Mouse (Mus musculus): ENCODE data around the gene D230025D16Rik.

D230025D16Rik gene

DNA sequence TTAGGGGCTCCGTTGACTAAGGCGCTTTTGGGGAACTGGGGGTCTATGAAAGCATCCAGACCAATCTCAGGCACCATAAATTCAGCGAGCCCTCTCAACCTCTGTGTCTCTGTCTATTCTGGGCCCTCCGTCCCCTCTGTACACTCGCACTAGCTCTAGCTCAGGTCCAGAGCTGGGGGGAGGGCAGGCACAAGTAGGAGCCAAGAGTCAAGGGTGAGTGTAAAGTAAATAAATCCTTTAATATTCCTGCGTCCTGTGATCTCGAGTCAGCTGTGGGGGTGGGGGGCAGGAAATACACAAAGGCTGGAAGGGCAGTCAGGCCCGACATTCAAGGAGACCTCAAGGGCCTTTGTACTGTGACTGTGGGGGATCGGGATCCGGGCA is 44.1 kb downstream of the D230025D16Rik start:
- peak in 1 of 2 experiments; percentile 13 for DNase-seq

DNA sequence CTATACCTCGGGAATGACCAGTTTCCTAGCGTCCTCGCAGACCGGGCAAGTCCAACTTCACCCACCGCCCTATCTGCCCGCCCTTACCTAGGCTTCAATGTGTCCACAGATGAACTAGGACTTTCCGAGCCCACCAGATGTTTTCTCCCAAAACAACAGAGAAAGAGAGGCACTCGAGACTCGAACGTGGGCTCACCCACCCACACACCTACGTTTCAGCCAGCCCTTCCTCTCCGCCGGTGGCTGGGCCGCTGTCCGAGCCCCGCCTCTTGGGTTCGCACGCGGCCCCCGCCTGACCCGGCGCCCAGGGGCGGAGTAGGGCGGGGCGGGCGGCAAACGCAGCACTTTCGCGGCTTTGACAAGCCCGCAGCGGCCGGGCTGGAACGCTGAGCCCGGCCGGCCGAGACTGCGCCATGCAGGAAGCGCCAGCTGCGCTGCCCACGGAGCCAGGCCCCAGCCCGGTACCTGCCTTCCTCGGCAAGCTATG is 44.6 kb downstream of the D230025D16Rik start, which contains the start of gene Hsf4:
Gene Hsf4, plus strand, starts transcription at position 341 of the 487 bp plus-strand sequence.
- peak in 1 of 2 experiments; percentile 47 for DNase-seq

DNA sequence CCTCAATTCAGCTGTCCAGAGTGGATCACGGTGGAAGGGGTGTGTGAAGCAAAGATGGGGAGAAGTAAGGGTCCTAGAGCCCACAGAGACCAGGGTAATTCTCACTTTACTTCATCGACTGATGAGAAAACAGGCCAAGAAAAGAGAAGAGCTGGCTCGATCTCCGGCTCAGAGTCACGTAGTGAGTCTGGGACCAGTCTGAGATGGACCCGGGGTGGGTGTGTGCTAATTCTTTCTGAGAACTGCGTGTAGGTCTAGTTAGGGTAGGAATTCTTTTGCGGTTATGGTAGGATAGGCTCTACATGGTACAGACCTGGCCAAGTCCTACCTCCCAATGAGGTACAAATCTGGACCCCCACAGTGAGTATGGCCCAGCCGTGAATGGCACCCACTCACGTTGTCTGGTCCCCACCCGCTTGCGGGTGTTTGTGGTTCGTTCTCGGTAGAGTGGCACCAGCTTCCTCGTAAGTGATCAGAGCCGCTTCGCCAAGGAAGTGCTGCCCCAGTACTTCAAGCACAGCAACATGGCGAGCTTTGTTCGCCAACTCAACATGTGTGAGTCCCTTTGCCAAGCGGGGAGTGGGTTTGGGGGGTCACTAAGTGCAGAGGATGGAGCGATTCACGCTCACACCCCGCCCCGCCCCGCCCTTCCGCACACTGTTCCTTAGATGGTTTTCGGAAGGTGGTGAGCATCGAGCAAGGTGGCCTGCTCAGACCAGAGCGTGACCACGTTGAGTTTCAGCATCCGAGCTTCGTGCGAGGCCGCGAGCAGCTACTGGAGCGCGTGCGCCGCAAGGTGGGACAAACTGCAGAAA is 45.4 kb downstream of the D230025D16Rik start:
- DNase-seq, result peak in 1 of 2 experiments; percentile 14

DNA sequence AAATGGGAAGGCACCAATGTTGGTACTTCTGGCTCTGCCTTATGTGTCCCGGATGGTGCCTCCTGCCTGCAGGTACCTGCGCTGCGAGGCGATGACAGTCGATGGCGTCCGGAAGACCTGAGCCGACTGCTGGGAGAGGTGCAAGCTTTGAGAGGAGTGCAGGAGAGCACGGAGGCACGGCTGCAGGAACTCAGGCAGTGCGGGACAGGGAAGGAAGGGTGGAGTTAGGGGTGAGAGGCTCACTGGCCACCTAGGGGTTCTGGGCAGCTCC is 45.9 kb downstream of the D230025D16Rik start:
- no peak for DNase-seq

DNA sequence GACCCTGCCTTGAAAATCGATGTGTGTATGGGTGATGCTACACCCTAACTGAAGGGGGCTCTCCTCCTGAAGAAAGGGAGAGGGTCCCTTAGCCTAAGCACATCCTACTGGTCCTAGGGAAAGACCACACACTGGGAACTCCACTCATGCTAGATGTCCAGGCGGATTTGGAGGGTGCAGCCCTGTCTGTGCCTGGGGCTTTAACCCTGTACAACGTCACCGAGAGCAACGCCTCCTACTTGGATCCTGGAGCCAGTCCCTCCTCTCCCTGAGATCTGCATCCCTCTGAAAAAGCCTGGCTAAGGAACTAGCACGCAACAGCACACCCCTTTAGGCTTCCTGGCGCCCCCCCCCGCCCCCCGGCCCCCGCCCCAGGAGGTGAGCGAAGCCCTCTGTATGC is 50.4 kb downstream of the D230025D16Rik start:
- no peak for DNase-seq

DNA sequence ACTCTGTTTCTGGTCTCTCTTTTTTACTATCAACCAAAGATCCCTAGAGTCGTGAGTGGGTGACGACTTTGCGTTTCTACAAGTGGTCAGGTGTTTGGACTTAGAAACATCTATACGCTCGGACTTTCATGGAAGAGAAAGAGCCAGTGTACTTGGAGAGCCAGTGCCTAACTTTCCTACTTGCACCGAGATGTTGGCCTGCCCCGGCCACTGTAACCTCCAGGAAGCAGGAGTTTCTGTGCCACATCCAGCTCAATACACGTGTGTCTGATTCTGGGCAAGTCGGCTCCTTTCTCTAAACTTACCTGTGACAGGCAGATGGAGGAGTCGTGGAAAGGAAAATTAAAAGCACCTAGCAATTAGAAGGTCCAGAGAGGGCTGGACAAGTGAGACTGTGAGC is 50.9 kb downstream of the D230025D16Rik start, which contains the start of gene Nol3:
Gene Nol3, plus strand, starts transcription at position 301 of the 400 bp plus-strand sequence.
- no peak for DNase-seq

DNA sequence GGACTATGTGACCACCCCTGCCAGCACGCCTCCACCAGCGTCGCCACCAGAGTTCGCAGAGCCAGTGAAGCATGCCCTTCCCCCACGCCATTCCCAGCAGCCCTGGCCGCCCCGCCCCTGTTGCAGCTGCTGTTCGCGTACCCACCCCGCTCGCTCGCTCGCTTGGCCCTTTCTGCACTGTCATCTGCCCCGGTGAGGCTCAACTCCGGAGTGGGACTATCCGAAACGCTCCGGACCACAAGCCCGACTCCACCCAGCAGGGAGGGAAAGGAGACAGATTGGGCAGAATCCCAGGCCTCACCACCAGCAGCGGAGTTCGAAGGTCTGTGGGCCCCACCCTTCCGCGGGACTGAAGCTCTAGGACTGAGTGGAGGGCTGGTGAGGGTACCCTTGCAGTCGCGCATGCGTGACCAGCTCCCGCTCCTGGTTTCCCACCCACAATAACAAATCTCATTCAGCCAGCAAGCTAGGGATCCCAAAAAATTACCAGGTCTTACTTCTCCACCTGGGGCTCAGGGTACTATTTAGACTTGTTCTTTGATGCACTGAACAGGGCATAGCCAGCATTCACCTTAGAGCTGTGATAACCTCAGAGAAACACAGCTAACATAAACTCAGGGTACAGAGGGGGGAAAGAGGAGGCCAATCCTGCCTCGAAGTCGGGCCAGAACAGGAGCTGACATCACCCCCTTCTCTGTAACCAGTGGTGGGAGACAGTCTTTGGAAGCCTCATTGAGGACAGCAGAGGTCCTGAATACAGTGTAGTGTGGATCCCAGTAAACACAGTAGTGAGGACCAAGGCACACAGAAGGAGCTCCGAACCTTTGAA is 51.6 kb downstream of the D230025D16Rik start:
- peak in 1 of 2 experiments; percentile 61 for DNase-seq

DNA sequence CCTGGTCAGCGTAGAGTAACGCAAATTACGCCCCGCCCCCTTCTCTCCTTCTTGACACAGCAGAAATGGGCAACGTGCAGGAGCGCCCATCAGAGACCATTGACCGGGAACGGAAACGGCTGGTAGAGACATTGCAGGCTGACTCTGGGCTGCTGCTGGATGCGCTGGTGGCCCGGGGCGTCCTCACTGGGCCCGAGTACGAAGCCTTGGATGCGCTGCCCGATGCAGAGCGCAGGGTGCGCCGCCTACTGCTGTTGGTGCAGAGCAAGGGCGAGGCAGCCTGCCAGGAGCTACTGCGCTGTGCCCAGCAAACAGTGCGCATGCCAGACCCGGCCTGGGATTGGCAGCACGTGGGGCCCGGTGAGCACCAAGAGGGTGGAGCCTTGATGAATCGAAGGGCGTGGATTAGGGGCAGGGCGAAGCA is 54.0 kb downstream of the D230025D16Rik start:
- peak; percentile 94 to 96 for DNase-seq

DNA sequence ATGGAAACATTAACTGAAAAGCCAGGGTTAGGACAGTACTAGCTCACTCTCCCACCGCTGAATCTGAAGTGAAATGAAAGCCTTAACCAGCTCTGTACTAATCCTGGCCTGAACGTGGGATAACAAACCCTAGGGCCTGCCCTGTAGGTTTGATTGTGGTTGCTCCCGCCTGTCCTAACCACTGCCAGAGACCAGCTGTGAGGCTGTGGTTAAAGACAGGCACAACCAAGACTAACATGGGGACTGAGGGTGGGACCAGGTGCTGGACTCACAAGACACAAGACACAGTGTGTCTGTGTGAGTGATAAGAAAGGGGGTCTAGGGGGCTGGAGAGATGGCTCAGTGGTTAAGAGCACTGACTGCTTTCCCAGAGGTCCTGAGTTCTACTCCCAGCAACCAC is 55.6 kb downstream of the D230025D16Rik start:
- DNase-seq, result no peak

DNA sequence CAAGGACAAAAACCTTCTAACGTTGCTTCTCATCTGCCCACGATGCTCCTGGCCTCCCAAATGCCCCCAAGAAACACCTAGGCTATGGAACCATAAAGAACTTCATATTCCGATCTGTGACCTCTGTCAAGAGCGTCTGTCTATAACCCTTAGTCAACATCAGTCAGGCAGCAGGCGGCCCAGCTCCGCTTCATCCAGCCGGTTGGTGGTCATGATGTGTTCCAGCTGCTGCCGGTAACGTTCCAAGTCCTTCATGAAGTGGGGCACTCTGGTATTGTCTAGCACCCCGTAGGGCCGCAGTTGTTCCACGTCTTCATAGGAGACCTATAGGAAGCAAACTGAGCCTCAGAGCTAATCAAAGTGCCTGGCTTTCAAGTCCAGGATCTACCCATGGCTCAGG is 56.9 kb downstream of the D230025D16Rik start:
- DNase-seq, result peak in 1 of 2 experiments; percentile 14

DNA sequence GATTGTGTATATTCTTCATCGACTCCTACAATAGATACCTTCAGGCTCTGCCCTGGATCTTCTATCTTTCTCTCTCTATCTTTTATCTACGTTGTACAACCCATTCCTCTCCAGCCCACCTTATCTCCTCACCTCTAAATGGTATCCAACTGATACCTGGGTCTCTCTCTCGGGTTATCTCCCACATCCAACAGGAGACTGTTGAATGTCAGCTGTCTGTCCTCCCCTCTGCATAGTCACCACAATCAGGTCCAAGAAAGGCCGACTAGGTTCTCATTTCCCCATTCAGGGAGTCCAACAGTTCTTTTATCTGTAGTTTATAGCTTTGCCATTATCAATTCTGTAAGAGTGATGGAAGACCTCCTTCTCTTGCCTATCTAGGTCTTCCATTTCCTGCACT is 57.3 kb downstream of the D230025D16Rik start:
- no peak for DNase-seq

DNA sequence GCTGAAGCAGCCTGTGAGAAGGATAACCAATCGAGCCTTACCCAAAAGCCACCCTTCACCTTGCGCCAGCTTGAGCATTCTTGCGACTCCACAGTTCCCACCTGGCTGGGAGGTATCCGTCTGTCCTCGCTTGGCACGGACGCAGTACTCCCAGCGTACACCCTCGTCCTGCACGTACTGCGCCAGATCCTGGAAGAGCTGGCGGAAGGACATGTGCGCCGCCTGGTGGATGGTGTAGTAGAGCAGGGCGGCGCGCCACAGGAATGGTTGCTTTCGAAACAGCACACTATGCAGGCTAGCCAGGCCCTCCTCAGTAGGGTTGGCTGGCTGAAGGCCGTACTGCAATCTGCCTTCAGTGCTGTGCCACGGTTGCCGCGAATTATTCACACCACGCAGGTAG is 58.1 kb downstream of the D230025D16Rik start:
- peak; percentile 67 to 83 for DNase-seq

DNA sequence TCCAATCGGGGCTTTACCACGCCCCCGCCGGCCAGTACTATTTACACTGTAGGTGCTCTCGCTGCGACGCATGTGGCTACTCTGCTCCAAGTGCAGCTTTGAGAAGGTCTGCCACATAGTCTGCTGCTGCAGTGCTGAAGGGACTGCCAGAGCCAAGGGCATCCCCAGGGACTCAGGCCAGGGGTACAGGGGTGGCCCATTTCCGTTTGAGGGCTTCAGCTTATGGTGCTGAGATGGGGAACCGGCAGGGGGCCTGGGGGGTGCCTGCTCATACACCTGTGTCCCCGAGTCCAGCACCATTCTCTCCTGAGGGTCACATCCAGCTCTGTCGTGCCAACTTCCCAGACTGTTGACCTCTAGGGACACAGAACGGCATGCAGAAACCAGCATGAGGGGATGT is 60.6 kb downstream of the D230025D16Rik start:
- peak in 1 of 2 experiments; percentile 30 for DNase-seq

DNA sequence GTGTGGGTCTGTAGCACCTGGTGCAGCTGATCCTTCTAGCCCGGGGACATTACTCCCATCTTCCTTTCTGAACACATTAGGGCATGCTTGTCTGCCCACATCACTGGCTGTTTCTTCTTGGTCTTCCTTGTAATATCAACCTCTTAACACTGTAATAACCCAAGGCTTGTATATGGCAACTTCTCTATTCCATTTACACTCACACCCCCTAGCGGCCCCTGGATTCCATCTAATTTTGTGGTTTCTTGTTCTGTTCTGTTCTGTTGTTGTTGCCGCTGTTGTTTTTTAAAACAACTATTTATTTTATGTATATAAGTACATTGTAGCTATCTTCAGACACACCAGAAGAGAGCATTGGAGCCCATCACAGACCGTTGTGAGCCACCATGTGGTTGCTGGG is 62.0 kb downstream of the D230025D16Rik start:
- no peak for DNase-seq

DNA sequence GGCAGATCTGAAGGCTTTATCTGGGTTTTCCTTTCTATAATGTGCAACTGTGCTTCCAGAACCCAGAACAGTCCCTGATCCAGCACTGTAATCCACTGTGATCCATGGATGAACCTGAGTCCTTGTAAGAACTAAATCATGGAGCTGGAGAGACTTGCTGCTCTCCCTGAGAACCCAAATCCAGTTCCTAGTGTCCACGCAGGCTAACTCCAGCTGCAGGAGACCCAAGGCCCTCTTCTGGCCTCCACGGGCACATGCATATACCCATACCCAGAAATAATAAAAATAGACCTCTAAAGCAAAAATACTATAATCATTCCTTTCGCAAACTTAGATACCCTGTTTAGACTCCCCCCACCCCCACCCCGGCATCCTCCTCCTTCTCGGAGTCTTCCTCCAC is 63.3 kb downstream of the D230025D16Rik start:
- peak in 1 of 2 experiments; percentile 13 for DNase-seq

DNA sequence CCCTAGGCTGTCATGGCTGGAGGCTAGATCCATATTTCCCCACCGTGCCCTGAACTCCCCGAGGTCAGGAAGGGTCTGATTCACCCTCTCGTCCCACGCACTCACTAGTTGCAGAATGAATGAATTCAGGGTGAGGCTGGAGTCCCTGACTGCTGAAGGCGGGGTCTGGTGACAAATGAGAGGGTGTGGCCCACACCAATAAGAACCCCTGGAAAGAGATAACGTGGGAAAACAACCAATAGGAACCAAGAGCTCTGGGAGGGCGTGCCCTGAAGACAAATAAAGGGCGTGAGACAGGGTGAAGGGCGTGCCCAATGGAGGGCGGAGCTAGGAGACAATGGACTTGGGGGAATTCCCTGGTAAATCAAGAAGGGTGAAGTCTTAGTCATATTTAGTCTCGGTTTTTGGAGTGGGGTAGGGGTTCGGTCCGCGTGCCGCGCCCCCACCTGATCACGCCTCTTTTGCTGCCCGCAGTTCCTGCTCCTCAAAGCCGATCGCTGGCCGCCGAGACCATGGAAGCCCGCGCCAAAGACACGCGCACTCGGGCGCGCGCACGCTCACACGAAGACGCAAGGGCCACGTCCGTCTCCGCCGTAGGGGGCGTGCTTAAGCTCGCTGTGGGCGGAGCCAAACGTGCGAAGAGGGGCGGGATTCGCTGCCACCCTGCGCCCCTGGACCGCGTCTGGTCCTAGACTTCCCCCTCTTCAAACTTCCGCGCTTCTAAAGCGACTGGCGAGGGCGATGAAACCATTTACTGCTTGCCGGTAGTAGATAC is 64.2 kb downstream of the D230025D16Rik start:
- peak; percentile 98 to 99 for DNase-seq

DNA sequence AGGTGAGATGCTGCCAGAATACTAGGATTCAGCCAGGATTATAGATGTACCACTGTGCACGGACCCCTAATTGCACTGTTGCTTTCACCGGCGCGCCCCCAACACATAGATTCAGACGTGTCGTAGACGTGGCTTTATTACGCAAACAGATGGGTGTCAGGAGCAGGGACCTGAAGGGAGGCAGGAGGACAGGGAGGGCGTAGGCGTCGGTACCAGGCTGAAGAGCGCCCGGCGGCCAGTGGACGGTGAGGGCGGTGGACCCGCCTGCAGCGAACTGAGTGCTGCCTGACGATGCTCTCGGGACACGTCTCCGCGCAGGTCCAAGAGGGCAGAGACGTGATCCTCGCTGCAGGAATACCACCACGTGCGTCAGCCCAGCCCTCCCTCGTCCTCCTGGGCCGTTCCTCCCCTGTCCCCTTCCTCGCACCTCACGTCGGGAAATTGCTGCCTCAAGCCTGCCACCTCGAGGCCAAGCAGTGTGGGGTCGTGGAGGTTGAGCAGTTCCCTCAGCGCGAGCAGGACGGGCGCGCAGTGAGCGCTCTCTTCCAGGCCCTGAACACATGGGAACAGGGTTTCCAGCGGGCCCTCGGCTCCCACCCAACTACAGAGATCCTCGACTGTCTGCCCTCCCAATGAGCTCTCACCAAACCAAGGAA is 65.0 kb downstream of the D230025D16Rik start, which contains the start of gene 4931428F04Rik:
Gene 4931428F04Rik, minus strand, starts transcription at position 60 of the 656 bp plus-strand sequence.
- DNase-seq, result peak; percentile 73 to 77

DNA sequence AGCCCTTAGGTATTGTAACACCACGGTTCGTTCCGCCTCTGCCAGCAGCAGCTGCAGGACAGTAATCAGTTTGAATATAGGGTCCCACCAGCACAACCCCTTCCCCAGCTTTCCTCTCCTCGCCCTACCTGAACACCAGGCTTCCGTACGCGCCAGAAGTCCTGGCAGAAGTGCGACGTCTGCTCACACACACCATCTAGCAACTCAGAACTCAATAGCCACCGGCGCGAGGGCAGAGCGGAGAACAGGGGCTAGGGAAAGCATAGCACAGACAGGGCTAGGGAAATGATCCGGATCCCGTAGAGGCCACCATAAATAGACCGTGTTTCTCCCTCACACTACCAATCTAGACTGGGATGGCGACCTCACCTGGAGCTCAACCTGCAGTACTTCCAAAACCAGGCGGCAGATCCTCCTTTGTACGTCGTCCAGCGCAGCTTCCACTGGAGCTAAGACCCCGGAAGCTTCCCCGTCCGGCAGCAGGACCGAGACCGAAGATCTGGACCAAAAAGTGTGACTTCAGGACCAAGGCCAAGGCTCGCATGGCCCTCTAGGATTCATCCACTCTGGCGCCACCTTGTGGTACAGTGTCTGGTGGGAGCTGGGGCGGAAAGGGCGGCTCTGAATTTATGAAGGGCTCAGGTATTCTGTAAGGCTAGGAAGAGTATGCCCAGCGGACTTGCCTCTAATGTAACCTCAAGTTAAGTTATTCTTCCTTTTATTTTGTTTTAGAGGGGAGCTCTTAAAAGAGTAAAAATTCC is 65.8 kb downstream of the D230025D16Rik start:
- DNase-seq, result peak; percentile 88 to 97

DNA sequence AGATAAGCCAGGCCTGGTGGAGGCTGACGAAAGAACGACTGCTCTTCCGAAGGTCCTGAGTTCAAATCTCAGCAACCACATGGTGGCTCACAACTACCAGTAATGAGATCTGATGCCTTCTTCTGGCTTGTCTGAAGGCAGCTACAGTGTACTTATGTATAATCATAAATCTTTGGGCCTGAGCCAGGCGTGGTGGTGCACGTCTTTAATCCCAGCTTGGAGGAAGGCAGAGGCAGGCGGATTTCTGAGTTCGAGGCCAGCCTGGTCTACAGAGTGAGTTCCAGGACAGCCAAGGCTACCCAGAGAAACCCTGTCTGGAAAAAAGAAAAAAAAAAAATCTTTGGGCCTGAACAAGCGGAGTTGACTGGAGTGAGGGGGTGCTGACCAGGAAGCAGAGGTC is 66.4 kb downstream of the D230025D16Rik start:
- DNase-seq, result peak in 1 of 2 experiments; percentile 39

DNA sequence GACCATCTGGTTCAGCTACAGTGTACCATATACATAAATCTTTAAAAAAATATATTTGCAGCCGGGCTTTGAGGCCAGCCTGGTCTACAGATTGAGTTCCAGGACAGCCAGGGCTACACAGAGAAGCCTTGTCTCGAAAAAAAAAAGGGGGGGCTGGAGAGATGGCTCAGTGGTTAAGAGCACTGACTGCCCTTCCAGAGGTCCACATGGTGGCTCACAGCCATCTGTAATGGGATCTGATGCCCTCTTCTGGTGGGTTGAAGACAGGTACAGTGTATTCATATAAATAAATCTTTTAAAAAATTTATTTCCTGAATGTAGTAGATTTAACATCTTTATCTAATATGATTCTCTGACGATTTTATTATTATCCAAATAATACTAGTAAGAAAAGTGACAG is 66.9 kb downstream of the D230025D16Rik start:
- DNase-seq, result peak in 1 of 2 experiments; percentile 43

DNA sequence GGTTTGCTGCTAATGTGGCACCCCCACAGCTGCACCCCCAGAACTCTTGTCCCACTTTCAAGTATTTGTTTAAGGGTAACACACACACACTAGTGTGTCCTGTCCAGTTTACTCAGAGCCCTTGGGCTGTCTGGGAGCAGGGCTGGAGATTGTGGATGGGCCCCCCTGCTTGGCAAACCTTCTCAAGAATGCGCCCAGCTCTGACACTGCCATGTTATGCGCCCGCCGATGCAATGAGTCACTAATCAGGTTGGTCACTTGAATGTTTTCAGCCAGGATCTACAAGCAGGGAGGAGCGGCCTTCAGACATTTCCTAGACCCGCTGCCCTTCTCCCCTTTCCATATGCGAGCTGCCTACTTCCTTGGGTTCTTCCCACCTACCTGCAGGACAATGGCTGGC is 67.5 kb downstream of the D230025D16Rik start:
- peak in 1 of 2 experiments; percentile 47 for DNase-seq

All from cerebellum, postnatal 25 days (tissue).